Mouse (Mus musculus) cerebellum, adult 9-10 months (tissue): ENCODE measurements around the gene Pdia4.
"Not testable (repeated sequence)": the region's sequence is repeated elsewhere in the genome, so short reads cannot be mapped to it uniquely, and the experiment has no call there.

Source experiments
- DNase-seq: peaks from one replicate; pipeline ENCODE4 v3.0.0; 2022

Gene Pdia4

DNA sequence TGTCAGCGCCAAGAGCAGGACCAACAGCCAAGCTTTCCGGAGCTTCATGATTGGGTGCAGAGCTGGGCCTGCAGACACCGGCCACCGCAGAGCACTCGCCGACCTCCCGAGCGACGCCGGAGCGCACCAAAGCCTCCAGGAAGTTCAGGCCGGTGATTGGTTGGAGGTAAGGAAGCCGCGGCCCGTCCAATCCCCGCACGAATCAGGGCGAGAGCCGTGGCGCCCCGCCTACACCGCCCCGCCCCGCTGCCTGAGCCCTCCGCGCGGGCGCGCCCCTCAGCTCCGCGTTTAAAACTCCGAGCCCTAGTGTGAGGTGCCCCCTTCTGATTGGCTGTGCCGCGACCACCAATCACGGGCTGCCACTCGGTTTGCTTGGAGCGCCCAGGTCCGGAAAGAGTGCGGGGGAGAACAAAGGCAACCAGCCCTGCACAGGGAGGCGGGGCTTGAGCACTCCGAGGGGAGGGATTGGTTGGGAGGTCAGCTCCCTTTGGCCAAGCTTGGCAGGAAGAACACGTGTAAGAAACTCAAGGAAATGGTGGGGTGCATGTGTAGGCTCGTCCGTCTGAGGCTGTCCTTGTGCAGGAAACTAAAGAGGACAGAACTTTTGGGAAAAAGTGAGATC lies at the start of gene Pdia4:
Gene Pdia4 (minus strand): TSS at position 174 of the 622 bp plus-strand sequence.
- peak; percentile 97 for DNase-seq

DNA sequence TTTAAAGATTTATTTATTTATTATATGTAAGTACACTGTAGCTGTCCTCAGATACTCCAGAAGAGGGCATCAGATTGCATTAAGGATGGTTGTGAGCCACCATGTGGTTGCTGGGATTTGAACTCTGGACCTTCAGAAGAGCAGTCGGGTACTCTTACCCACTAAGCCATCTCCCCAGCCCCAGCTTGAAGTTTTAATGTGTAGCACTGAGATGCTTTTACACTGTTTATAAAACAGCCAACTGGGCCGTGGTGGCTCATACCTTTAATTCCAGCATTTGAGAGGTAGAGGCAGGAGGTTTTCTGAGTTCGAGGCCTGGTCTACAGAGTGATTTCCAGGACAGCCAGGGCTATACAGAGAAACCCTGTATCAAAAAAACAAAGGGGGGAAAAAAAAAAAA lies 44.5 kb upstream of the Pdia4 start:
- not testable (repeated sequence) for DNase-seq

DNA sequence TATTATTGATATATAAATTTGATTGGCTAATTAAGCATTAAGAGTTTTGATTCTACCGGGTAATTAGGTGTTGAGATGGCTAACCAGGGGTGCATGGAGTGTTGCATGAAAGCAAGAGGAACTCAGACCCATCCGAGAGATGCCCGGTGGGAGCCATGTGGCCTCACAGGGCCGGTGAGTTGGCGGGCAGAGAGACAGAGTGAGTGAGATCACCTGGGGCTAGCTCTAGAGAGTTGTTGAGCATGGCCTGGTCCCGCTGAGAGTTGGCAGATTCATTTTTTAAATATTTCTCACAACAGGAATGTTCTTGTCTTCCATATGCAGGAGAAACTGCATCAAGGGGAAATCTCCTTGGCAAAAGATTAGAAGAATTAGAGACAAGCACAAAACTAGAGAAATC lies 44.0 kb upstream of the Pdia4 start:
- DNase-seq: no peak

DNA sequence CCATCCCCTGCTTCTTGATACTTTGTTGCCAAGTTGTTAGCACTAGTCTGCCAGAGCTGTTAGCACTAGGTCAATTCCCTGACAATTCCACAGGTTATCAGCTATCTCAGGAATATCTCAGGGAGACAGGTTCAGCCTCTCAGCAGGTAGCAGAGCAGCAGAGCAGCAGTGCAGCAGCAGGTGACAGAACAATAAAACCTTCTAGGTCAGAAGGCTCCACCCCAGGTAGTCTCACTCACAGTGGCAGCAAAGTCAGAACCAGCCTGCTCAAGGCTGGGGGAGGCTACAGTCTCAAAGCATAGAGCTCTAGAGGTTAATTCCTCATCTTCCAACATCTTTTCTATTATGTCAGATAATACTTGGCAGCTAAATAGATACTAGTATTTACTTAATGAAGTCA lies 32.5 kb upstream of the Pdia4 start:
- no peak for DNase-seq

DNA sequence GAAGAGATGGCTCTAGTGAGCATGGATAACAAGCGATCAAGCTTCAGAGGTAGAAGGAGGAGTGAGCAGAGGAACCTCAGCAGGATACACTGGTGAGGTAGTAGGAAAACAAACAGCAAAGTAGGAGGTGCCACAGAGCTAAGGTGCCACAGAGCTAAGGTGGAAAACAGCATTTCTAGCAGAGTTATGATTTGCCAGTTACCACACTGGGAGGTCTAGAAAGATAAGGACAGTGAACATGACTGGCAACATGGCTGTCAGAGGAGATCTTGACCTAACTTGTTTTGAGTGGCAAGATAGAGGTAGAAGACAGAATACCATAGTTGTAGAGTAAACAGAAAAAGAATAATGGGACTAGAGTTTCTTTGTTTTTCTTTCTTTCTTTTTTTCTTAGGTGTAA lies 29.1 kb upstream of the Pdia4 start:
- no peak for DNase-seq

DNA sequence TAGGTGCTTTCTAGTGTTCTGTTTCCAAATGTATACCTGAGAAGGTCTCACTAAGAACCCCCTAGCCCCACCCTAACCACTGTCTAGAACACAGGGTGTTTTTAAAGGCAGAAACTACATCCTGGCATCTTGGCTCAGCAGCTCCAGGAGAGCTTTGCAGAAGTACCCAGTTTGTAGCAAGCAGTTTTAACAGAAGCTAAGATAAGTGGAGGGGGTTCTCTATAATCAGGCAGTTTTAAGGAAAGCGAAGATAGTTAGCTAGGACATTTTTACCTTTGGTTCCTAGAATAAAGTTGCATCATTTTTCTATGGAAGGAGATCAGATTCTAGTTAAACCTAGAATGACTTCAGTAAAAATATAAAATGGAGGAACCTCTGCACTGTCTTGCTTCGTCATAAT lies 28.6 kb upstream of the Pdia4 start:
- DNase-seq: no peak

DNA sequence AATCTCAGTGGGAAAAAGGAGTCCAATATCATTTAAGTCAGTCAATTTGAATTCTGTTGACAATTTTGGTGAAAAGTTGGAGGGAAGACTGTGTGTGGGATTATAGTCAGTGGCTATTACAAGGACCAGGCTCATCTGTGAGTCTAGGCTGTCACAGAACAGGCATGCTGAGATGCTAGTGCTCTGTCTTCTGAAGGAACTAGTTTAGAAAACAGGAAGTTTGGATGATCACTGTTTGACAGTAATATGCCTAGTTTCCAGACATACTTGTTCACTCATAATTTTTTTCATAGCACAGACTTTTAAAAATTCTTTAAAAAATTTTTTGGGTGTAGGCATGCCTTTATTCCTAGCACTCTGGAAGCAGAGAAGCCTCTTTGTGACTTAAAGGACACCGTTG lies 27.8 kb upstream of the Pdia4 start:
- no peak for DNase-seq

DNA sequence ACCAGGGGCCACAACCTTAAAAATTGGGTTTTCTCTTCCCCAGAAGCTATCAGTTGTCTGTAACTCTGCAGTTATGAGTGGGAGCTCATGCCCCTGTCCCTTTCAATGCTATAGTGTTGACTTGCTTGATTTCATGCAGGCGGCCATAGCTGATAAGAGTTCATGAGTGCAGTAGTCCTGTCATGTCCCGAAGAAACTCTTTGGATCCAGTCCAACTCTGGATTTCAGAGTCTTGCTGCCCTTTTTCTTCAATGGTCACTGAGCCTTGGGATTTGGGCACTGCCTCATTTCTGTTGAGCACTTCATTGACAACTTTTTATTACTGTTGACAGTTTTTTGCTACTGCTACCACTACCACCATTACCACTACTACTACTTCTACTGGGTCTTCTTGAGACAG lies 24.4 kb upstream of the Pdia4 start:
- no peak for DNase-seq

DNA sequence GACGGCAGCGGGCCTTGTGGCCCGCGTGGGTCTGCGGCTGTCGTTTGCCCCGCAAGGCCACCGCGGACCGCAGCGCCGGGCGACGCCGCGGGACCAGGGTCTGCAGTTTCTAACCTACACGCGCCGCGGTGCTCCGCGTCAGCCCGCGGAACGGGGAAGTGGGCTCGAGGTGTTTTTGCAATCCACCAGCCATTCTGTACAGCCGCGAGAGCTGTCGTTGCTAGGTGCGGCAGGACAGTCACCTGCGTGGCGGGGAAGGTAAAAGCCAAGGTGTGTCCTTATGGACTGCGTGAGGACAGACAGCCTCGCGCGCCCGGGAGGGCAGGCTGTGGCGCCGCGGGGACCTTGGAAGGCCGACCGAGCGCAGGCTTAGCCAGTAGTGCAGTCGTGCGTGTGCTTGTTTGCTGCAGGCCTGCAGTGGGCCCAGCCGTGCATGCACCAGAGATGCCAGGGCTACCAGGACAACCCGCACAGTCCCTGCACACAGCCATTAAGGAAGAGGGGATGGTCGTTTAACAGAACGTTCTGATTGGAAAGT lies 22.8 kb upstream of the Pdia4 start:
- DNase-seq: peak; percentile 67

DNA sequence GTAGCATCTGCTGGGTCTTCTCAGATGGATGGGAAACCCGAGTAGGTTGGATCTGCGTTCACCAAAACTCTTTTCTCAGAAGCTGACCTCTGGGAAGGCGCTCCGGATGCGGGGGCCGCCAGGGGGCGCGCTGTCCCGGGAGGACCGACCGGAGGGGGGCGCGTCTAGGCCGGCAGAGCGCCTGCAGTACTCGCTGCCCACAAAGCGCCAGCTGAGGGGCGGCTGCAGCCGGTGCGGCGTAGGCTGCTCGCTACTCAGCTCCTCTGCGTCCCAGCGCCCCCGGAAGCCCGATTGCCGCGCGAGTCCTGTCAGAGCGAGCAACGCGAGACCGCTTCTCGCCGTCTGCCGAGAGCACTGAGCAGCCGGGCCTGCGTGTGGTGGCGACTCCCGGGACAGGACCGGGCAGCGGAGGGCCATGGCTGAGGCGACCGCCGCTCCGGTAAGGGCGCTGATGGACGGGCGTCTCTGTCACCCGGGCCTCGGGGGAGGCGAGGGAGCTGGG lies 22.3 kb upstream of the Pdia4 start, which contains the start of gene Zfp398:
Gene Zfp398 (plus strand): TSS at position 180 of the 502 bp plus-strand sequence.
- DNase-seq: peak; percentile 96

DNA sequence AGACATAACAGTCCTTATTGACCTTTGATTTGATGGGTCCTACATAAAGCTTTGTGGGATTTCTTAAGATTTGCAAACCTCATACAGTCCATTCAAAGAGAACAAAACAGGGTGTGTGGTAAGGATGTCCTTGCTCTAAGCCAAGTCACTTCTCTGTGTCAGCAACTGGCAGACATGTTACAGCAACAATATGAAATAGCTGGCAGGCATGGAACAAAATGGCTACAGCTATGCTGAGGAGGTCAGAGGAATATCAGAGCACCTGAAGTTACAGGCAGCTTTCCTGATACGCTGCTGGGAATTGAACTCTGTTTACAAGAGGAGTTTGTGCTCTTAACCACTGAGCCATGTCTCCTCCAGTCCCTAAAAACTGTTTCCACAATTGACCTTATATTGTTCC lies 19.0 kb upstream of the Pdia4 start:
- no peak for DNase-seq

DNA sequence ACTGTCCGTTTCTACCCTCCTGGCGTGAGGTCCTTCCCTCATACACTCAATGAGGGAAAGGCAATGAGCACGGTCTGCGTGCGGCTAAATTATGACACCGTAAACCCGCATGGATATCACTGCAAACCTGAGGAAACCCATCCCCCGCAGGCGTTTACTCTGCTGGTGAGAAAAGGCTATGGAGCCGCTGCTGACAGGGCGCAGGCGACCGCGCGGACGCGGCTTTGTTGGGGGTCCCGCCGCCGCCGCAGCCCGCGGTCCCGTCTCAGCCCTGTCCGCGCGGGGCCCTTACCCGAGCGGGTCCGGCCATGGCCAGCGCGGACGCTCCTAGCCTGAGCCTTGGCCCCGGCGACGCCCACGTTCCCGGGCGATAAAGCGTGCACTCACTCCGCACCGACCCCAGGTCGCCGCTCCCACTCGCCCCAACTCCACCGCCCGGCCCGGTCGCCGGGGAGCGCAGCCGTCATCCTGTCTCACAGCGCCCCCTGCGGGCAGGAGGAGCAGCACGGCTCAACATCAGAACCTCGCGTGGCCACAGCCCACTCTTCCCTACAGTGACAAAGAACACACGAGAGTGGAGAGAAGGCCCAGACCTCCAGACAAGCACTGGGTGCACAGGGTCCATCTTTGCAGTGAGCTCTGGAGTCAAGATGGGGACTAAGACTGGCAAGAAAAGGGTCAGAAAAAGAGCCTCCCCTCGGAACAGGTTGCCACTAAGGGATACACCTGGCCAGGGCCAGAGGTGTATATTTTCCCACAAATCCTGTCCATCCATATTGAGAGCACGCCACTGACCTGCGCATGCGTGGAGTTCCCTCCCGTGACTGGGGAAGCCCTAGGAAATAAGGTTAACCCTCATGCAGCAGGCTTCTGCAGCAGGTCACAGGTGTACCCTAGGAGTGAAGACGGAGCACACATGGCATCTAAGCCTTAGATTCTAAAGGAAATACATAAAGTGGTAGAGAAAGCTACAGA lies 17.2 kb upstream of the Pdia4 start, which contains the start of gene Zfp786:
Gene Zfp786 (minus strand): TSS at position 764 of the 975 bp plus-strand sequence.
- peak; percentile 95 for DNase-seq

DNA sequence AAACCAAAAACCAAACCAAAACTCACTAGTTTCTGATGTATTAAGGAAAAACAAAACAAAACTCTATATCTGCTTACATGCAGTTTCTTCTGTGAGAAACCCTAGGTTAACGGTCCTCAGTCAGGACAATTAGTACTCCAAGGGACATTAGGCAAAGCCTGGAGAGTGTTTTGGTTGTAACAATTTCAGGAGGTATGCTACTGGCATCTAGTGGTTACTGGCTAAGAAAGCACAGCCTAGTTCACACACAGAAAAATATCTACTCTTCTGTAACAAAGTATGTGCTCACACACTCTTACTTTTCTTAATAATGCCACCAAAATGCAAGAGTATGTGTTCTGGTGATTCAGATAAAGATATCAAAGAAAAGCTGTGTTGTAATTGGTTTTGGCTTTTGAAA lies 15.7 kb upstream of the Pdia4 start:
- DNase-seq: no peak

DNA sequence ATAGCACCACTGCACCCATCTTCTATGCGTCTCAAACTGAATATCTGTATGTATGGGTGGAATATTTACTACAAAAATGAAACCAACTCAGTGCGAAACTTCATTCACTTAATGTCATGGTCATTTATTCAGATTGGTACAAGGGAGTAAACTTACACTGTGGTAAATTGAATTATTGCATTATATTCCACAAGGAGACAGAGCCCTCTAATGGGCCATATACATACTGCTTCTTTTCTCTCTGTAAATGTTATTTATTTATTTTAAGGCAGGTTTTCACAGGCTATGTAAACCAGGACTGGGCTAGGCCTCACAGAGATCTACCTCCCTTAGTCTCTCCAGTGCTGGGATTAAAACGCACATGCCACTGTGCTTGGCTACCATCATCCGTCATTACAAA lies 14.2 kb upstream of the Pdia4 start:
- DNase-seq: no peak

DNA sequence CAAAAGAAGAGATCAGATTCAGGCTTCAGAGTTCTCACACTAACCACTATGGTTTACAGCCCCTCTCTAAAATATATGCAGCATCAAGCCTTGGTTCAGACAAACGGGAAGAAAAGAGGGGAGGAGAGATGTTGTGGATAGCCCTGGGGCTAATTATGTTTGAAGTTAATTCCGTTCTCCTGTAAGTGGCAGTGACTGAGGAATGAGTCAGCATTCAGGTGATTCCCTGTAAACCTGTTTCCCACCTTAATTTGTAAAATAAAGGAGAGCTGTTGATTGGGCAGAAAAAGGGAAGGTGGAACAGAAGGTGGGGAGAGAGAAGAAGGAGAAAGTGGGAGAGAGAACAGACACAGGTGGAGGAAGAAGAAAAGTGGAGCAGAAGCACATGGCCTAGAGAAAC lies 11.0 kb upstream of the Pdia4 start:
- no peak for DNase-seq

DNA sequence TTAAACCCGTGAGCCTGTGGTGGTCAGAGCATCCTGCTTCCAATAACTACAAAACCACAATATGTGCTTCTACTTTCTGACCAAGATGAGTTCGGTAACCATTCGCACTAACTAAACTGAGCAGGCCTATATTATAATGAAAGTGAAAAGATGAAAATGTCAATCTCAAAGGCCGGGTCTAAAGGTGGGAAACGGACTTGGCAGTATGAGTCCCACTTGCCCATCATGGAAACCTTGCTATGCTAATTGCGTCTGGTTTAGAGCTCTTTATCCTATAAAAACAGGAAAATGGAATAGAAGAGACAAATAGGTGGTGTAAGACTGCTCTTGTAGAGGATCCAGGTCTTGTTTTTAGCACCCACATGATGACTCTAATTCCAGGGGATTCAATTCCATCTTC lies 8.5 kb upstream of the Pdia4 start:
- no peak for DNase-seq

DNA sequence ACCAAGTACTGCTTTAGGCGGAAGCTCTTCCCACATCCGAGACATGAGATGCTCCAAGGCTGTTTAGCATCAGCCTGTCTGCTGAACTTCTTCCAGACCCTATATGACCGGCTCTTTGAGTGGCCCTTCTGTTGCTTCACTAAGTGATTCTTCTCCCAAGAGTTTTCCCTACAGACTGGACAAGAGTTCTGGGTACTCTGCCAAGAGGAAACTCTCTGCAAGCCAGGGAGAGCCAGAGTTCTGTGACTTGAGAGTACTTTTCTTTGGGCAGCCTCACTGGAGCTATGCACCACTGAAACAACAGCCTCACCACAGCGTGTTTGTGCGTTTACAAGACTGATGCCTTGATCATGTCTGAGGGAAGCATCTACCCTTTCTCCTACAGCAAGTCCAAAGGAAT lies 8.0 kb upstream of the Pdia4 start:
- no peak for DNase-seq

DNA sequence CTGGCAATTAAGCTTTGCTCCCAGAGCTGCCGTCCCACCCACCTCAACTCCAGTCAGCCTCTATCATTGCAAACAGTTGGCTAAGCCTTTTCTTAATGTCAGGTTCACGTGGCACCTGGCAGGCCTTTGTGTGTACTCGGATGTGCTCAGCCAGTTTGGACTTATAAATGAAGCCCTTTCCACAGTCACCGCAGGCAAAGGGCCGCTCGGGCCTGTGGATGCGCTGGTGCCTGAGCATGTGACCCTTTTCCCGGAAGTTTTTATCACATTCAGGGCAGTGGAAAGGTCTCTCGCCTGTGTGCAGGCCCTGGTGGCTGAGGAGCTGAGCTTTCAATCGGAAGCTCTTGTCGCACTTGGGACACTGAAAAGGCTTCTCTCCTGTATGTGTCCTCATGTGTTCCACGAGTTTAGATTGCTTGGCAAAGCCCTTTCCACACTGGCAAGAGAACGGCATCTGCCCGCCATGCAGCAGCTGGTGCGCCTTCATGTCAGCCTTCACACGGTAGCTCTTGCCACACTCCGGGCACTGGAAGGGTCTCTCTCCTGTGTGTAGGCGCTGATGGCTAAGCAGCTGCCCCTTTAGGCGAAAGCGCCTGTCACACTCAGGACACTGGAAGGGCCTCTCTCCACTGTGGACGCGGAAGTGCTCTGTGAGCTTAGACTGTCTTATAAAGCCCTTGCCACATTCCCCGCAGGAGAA lies 6.5 kb upstream of the Pdia4 start:
- no peak for DNase-seq

DNA sequence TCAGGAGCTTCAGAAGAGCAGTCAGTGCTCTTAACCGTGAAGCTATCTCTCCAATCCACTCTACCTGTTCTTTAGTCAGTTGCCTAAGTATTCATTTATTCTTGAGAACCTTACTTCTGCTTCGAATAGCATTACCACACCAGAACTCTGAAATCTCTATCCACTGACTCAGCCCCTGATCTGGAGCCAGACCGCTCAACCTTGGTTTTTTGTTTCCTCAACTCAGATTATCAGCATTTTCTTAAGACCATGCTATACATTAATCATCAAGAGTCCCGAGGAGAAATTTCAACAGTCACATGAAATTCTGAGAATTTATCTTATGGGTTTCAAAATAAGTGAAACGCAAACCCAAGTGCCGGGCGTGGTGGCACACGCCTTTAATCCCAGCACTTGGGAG lies 5.5 kb upstream of the Pdia4 start:
- no peak for DNase-seq

DNA sequence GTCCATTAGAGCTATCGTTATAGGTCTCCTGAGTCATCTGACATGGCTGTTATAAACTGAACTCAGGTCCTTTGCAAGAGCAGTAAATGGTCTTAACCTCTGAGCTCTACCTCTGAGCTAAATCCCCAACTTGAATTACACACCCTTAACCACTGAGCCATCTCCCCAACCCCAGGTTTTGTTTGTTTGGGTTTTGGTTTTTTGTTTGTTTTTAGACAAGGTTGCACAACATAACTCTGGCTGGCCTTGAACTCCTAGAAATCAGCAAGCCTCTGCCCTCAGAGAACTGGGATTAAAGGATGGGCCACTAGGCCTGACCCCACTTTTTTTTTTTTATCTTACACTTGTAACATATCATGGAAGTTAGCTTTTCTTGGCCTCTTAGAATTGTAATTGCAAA lies 2.9 kb upstream of the Pdia4 start:
- DNase-seq: no peak

DNA sequence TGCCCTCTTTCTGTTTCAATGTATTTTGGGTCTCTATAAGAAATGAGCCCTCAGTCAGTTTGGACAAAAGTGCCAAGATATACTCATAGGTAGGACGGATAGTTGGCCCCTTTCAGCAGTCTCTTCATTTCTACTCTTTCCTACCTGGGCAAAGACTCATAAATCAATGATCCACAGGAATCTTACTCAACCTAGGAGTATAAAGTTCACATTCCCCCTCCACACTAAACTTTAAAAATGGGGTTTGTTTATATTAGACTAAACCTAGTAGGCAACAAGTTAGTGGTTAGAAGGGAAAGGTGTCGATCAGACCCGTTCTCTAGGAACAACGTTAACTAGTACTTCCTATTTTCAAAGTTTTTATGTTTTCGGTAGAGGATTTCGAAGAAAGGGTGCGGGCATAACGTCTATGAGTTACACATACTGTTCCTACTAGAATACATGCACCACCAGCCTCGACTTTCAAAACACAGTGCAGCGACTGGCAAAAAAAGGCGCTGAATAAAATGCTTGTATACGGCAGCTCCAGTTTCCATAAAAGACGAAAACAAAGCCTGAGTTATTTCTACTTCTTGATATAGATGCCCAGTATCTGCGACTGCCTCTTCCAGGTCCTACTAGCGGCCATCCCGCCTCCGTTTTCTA lies 837 bp downstream of the Pdia4 start:
- DNase-seq: no peak

DNA sequence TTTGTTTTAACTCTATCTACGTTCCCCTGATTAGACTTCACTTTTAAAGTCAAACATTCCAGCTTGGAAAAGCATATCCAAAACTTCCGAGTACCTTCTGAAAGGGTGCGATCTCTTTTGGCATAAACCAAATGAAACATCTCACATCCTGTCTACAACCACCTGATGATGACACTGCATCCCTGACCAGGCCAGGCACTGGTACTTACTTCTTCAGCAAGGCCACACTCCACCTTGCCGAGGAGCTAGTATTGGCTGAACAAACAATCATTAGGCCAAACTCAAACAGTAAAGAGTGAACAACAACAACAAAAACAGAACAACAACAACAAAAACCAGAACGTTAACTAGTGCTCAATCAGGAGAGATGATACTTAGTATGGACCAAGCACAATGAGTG lies 1.9 kb downstream of the Pdia4 start:
- DNase-seq: no peak

DNA sequence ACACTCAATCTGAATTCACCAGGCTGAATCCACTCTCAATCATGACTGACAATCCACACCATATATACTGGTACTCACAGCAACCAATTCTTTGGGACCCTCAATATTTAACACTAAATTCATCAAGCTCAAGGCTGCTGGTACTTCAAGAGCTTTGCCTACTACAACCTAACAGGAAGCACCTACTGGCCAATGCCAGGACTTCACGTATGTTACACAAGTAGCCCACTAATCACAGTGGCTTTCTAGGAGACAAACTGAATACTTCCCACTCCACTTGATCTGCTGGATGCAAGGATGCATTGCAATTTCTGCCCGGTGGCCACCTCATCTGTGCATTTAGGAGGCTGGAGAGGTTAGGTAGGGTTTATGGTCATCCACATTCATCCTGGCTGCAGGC lies 3.0 kb downstream of the Pdia4 start:
- no peak for DNase-seq
